Mouse (Mus musculus): ENCODE results near the gene 1700029J07Rik.

1700029J07Rik gene

GRCm38 (mm10) chr8:45975126-45975836 lies at the start of gene 1700029J07Rik, which contains the start of gene Ufsp2:
Gene 1700029J07Rik, minus strand, starts transcription at chr8:45975252.
Gene Ufsp2, plus strand, starts transcription at chr8:45975528.
- peak; percentile 98 for DNase-seq

- DNase-seq: no peak
These were observed 49.3 kb upstream of the 1700029J07Rik start for GRCm38 (mm10) chr8:46024392-46024791.

GRCm38 (mm10) chr8:46022758-46023157 lies 47.7 kb upstream of the 1700029J07Rik start:
- no peak for DNase-seq

GRCm38 (mm10) chr8:46022203-46022602 lies 47.2 kb upstream of the 1700029J07Rik start:
- no peak for DNase-seq

GRCm38 (mm10) chr8:46010746-46011680 lies 36.0 kb upstream of the 1700029J07Rik start:
- DNase-seq: peak; percentile 71

- peak; percentile 48 for DNase-seq
These were observed 35.3 kb upstream of the 1700029J07Rik start for GRCm38 (mm10) chr8:46010306-46010705.

- DNase-seq: no peak
These were observed 32.1 kb upstream of the 1700029J07Rik start for GRCm38 (mm10) chr8:46007050-46007672.

GRCm38 (mm10) chr8:46005596-46005995 lies 30.5 kb upstream of the 1700029J07Rik start, which contains the start of gene Ankrd37:
Gene Ankrd37, minus strand, starts transcription at chr8:46005707.
- DNase-seq: no peak

GRCm38 (mm10) chr8:45999784-46000705 lies 25.0 kb upstream of the 1700029J07Rik start:
- peak; percentile 99 for DNase-seq

GRCm38 (mm10) chr8:45999138-45999783 lies 24.2 kb upstream of the 1700029J07Rik start, which contains the start of gene Lrp2bp:
Gene Lrp2bp, plus strand, starts transcription at chr8:45999303.
- no peak for DNase-seq

- no peak for DNase-seq
These were observed 23.2 kb upstream of the 1700029J07Rik start for GRCm38 (mm10) chr8:45998228-45998627.

GRCm38 (mm10) chr8:45995576-45995975 lies 20.5 kb upstream of the 1700029J07Rik start:
- DNase-seq: no peak

- peak; percentile 38 for DNase-seq
These were observed 19.1 kb upstream of the 1700029J07Rik start for GRCm38 (mm10) chr8:45994111-45994510.

GRCm38 (mm10) chr8:45990631-45991310 lies 15.7 kb upstream of the 1700029J07Rik start:
- no peak for DNase-seq

- DNase-seq: no peak
These were observed 13.1 kb upstream of the 1700029J07Rik start for GRCm38 (mm10) chr8:45988189-45988588.

- DNase-seq: no peak
These were observed 11.6 kb upstream of the 1700029J07Rik start for GRCm38 (mm10) chr8:45986665-45987064.

GRCm38 (mm10) chr8:45975837-45976468 lies 901 bp upstream of the 1700029J07Rik start:
- DNase-seq: no peak

GRCm38 (mm10) chr8:45973988-45974505 lies 1.0 kb downstream of the 1700029J07Rik start:
- DNase-seq: peak; percentile 57

GRCm38 (mm10) chr8:45970894-45971293 lies 4.2 kb downstream of the 1700029J07Rik start:
- peak; percentile 6 for DNase-seq

- no peak for DNase-seq
These were observed 24.4 kb downstream of the 1700029J07Rik start for GRCm38 (mm10) chr8:45950622-45951021.
